Mouse (Mus musculus) testis, postnatal 14 days (tissue): Measurements from ENCODE around the gene Zbtb20.

ENCODE experiments used
- DNase-seq: peaks from one replicate; pipeline ENCODE4 v3.0.0; 2021; ENCODE audit warnings: low spot score

Gene Zbtb20

GRCm38 (mm10) chr16:43489362-43489761 is 613.7 kb downstream of the Zbtb20 start:
- DNase-seq = no peak

GRCm38 (mm10) chr16:43489984-43490383 is 614.3 kb downstream of the Zbtb20 start:
- DNase-seq = no peak

GRCm38 (mm10) chr16:43492863-43493262 is 617.2 kb downstream of the Zbtb20 start:
- DNase-seq = no peak

- DNase-seq = no peak
Measured at GRCm38 (mm10) chr16:43493596-43494385, 618.1 kb downstream of the Zbtb20 start.

GRCm38 (mm10) chr16:43495175-43495818 is 619.6 kb downstream of the Zbtb20 start:
- DNase-seq = no peak

- DNase-seq = no peak
Measured at GRCm38 (mm10) chr16:43497093-43497492, 621.4 kb downstream of the Zbtb20 start.

- no peak for DNase-seq
Measured at GRCm38 (mm10) chr16:43500132-43500853, 624.6 kb downstream of the Zbtb20 start.

GRCm38 (mm10) chr16:43501284-43501683 is 625.6 kb downstream of the Zbtb20 start:
- no peak for DNase-seq

- DNase-seq = no peak
Measured at GRCm38 (mm10) chr16:43502339-43503009, 626.8 kb downstream of the Zbtb20 start.

- DNase-seq = no peak
Measured at GRCm38 (mm10) chr16:43503010-43503635, 627.4 kb downstream of the Zbtb20 start.

- DNase-seq = no peak
Measured at GRCm38 (mm10) chr16:43503636-43504010, 627.9 kb downstream of the Zbtb20 start.

GRCm38 (mm10) chr16:43504151-43504550 is 628.5 kb downstream of the Zbtb20 start:
- peak; percentile 75 for DNase-seq

GRCm38 (mm10) chr16:43504556-43504955 is 628.9 kb downstream of the Zbtb20 start:
- no peak for DNase-seq

- DNase-seq = no peak
Measured at GRCm38 (mm10) chr16:43505314-43505950, 629.8 kb downstream of the Zbtb20 start.

GRCm38 (mm10) chr16:43506189-43506751 is 630.6 kb downstream of the Zbtb20 start:
- DNase-seq = no peak

- no peak for DNase-seq
Measured at GRCm38 (mm10) chr16:43506771-43507405, 631.2 kb downstream of the Zbtb20 start.

GRCm38 (mm10) chr16:43508166-43508998 is 632.7 kb downstream of the Zbtb20 start:
- no peak for DNase-seq

- DNase-seq = no peak
Measured at GRCm38 (mm10) chr16:43510516-43510915, 634.8 kb downstream of the Zbtb20 start.

GRCm38 (mm10) chr16:43511531-43511930 is 635.9 kb downstream of the Zbtb20 start:
- no peak for DNase-seq

- no peak for DNase-seq
Measured at GRCm38 (mm10) chr16:43513933-43514332, 638.3 kb downstream of the Zbtb20 start.
